Mouse (Mus musculus) neutrophil, adult 5-6 weeks (primary cell): ENCODE measurements around the gene Nek1. TPM values are rescaled to one million over a fixed set of nuclear protein-coding genes. Genes with fewer than 3 reads are reported as not detected.

ENCODE experiments used
- ATAC-seq: fragments of 151-379, 151-347 bp; 2 replicates; pipeline ENCODE4 v1.8.0; 2017; ENCODE audit warnings: mild to moderate bottlenecking, moderate TSS enrichment; ENCODE audit not compliant: insufficient number of reproducible peaks, poor library complexity, low FRiP score, severe bottlenecking; ENCODE audit errors: extremely low read depth
- total RNA-seq: library from RNA; stranded (forward); fragments of 200-1000 nt; gene quantifications from 2 replicates; pipeline ENCODE4 v1.2.3, GENCODE M21; 2017

Nek1 gene
- total RNA-seq, 1 experiment from 2014 or later, result 12.1 TPM

- ATAC-seq, result no peak
These were observed 148.9 kb downstream of the Nek1 start for GRCm38 (mm10) chr8:61141869-61142268.

DNA sequence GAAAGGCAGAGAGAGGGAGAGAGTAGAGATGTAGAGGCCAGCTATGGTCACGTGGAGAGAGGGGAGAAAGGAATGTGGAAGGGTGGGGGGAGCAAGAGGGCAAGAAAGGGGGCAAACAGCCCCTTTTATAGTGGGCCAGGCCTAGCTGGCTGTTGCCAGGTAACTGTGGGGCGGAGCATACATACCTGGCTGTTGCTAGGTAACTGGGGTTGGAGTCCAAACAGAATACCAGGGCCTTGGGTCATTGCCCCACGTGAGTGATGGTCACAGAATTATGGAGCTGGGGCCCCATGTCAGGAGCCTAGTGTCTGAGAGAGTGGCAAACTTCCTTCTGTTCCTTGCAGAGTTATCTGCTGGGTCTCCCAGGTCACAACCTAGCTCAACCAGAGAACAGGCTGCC lies 149.3 kb downstream of the Nek1 start:
- no peak for ATAC-seq

DNA sequence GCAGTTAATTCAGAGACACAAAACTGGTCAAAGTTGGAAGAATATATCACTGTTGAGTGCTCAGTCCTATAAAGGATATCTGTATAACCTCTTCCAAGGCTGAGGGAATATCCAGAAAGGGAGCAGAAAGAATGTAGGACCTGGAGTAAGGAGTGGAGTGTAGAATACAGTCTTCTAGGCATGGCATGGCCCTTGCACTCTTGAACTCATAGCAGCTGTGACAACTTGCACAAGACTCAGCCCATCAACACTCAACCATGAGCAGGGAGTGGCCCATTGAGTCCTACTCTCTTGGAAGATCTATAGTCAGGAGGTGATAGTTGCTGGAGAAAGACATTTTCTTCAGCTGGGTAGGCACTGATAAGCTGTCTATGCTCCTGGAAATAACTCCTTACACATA lies 149.8 kb downstream of the Nek1 start:
- no peak for ATAC-seq

DNA sequence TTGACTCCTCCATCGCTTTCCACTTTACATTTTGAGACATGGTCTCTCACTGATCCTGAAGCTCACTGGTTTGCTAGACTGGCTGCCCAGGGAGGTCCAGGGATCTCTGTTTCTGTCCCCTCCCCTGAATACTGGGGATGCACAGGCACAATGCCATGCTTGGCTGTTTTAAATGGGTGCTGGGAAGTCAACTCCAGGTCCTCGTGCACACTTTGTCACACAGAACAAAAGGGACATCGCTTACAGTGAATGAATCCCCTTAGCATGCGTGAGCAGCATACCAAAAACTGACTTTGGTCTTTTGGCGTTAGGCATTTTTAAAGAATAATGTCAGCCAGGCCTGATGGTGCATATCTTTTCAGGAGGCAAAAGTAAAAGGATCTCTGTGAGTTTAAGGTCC lies 155.7 kb downstream of the Nek1 start:
- no peak for ATAC-seq

DNA sequence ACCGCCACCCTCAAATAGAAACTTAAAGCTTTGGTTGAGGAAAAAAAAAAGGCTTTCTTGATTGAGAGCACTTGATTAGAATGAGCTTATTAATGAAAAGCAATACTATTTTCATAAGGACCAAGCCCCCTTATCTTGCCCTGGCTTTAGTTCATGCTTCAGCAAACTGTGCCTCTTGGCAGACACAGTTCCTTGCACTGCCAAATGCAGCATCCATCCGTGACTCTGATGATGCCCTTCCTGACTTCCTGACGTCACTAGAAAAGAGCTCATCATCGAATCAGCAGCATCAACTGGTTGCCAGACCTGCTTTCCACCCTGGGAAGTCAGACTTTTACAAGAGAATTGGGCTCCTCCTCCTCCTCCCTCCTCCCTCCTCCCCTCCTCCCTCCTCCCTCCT lies 157.6 kb downstream of the Nek1 start:
- no peak for ATAC-seq

- no peak for ATAC-seq
These were observed 163.4 kb downstream of the Nek1 start for GRCm38 (mm10) chr8:61156406-61156805.

DNA sequence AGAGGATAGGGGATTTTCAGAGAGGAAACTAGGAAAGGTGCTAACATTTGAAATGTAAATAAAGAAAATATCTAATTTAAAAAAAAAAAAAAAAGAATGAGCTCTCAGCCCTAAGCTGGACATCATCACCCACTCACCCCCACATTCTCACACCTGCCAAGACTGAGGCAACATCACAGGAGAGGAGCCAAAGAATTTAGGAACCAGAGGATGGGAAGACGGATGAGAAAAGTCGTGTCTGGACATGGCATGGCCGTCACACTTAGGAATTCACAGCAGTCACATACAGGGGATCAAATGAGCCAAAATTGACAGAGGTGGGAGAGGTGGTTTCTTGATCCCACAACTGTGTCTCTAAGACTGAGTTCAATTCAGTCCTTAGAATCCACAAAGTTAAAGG lies 165.5 kb downstream of the Nek1 start:
- ATAC-seq, result no peak

GRCm38 (mm10) chr8:61161461-61162185 lies 168.6 kb downstream of the Nek1 start:
- ATAC-seq, result no peak

DNA sequence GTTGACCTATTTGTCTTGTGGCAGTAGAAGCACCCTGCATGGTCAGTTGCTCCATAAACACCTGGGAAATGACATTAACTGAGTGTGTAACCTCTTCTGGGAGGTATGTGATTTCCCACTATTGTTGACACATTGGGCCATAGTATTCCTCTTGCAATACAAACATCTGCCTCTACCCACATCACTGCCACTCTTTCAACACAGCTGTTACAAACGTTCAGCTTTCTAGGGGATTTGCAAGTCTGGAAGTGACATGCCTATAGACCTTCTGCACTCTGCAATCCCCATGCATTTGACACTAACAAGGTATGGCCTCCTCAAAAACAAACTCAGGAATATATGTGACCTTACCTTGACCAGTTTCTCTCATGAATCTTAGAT lies 169.2 kb downstream of the Nek1 start:
- ATAC-seq, result no peak

DNA sequence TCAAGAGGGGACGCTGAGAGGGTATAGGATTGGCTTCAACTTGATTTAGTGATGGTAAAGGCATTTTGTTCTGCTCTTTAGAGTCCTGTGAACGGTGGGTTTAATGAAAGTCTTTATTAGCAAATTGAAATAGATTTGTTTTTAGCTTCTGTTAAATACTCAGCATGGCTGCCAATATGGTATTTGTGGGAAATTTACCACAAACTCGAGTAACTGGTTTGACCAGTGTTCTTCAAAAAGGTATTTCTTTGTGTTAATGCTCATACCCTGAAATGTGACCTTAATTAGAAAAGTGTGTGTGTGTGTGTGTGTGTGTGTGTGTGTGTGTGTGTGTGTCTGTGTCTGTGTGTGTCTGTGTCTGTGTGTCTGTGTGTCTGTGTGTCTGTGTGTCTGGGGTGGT lies 178.6 kb downstream of the Nek1 start:
- no peak for ATAC-seq

GRCm38 (mm10) chr8:61173921-61174492 lies 181.0 kb downstream of the Nek1 start:
- ATAC-seq, result no peak

- no peak for ATAC-seq
These were observed 182.9 kb downstream of the Nek1 start for GRCm38 (mm10) chr8:61175876-61176275.

GRCm38 (mm10) chr8:61177680-61178593 lies 184.9 kb downstream of the Nek1 start:
- ATAC-seq, result no peak

DNA sequence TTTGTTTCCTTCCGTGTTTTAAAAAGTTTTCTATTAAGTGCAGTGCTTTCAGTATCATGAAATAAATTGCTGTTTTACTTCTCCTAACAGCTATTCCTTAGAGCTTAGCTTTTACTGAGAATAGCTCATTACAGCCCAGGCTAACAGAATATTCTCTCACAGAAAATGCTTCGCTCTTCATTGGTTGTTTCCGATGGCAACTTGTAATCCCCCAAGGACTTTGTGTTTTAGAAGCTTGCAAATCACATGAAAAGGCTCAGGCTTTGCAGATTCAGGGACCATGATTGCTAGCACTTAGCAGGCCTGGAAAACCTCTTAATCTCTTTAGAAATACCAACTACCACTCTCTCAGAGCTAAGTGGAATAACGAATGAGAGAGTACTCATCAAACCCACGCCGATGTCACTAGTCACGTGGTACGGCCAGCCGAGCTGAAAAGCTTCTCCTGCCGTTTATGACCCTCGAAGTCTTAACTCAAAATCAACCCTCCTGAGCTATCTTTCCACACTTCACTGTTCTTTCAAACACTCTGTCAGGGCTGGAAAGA lies 185.7 kb downstream of the Nek1 start:
- ATAC-seq, result no peak

Other genes starting within 250 kb of the Nek1 start
- gene Hpf1, start 102.8 kb upstream of the Nek1 start, total RNA-seq, result 30.7 and 34.4 TPM in 2 replicates
- gene Clcn3, start 9.9 kb upstream of the Nek1 start, total RNA-seq, result 48.3 and 58.0 TPM in 2 replicates
- gene Sh3rf1, start 230.7 kb downstream of the Nek1 start, total RNA-seq, result 1.5 and 2.0 TPM in 2 replicates